Mouse (Mus musculus) embryo, embryonic 11.5 days (tissue): ENCODE results near the gene Dner.

Experiments
- DNase-seq: peaks from one replicate; pipeline ENCODE4 v3.0.0-alpha.2; 2012; ENCODE audit warnings: low read depth, low spot score

The Dner gene

DNA sequence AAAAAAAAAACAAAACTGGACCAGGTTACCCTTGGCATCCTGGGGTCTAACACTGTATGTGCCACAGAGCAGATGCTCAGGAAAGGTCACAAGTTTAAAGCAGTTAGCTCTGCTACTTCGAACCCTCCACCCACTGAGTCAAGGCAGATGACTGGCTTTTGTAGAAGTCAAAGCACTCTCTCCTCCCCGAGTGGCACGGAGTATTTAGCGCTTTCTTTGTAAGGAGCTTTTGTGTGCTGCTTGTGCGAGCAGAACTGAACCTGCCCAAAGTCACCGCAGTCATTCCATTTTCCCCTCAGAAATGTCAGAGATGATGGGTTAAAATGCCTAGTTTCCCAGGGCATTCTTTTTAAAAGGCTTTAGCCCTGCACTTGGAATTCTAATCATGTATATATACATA is 59.1 kb downstream of the Dner start:
- no peak for DNase-seq

DNA sequence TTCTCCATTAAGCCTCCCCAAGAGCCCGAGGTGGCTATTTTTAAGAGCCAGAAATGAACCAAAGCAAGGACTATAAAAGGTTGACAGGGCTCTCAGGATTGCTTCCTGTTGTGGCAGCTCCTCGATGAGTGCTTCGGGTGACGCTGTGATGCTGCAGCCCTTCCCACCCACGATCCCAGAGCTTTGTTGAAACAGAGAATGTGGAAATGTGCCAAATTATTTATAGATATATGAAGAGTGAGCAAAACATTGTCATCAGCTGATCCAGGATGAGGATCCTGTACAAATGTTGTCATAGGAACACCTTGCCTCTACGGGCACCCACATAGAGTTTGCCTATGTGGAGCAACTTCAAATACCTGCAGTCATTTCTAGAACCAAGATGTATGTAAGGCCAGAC is 67.8 kb downstream of the Dner start:
- DNase-seq: no peak

DNA sequence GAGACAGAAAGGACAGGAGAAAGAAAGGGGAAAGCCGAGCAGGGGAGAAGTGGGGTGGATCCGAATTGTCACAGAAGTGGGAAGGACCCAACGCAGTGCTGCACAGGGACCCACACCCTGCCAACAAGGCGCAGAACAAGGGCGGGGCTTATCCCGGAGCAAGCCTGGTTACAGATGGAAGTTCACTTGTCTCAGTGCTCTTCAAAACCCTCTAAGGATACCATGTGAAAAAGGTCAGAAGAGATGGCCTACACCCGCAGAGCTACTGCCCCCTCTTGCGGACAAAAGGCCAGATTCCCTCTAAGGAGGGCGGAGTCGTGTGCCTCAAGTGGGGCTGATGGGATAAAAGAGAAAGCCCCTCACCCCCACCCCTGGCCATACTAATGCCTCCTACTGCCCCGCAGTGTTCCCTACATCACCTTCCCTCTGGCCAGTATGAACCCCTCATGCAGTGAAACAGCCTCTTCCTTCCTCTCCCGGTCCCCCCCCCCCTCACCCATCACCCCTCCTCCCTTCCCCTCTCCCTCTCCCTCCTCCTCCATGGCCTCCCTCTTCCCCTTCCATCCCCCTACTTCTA is 73.0 kb downstream of the Dner start:
- no peak for DNase-seq

- peak; percentile 17 for DNase-seq
Observed at GRCm38 (mm10) chr1:84621308-84621707, 74.7 kb downstream of the Dner start.

GRCm38 (mm10) chr1:84619131-84619760 is 76.8 kb downstream of the Dner start:
- DNase-seq: no peak

- DNase-seq: no peak
Observed at GRCm38 (mm10) chr1:84618094-84618493, 77.9 kb downstream of the Dner start.

GRCm38 (mm10) chr1:84616133-84616532 is 79.9 kb downstream of the Dner start:
- DNase-seq: no peak

DNA sequence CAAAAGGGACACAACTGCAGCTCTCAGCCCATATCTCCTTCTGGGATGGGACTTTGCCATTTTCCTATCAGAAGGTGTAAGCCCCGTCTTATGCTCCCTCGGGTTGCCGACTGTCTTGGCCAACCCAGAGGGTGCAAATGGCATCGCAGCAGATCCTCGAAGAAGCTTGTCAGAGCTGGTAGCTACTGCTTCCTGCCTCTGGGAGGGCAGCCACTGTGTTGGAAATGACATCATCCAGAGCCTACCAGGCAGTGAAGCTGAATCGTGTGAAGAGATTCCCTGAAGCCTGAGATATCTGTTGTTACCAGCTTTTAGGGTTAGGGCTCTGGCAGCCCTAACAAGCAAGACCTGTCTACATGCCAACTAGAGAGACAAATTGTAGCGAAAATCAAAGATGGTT is 81.4 kb downstream of the Dner start:
- no peak for DNase-seq

- DNase-seq: no peak
Observed at GRCm38 (mm10) chr1:84613119-84613518, 82.9 kb downstream of the Dner start.

DNA sequence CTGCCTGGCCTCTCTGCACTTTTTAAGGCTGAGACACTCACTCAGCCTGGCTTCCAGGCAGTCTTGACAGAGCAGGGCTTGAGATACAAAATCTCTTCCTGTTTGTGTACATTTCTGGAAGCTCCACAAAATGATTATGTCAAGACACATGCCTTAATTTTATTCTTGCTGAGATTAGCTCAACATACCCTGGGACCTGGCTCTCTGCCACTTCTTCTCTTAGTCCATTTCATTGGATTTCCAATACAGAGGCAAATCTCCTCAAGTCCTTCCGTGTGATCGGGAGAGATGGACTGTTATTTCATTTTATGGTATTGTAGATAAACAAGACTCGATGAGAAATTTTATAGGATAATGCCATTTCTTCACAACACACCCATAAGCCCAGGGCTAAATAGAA is 84.7 kb downstream of the Dner start:
- DNase-seq: no peak

GRCm38 (mm10) chr1:84599025-84599424 is 97.0 kb downstream of the Dner start:
- DNase-seq: no peak

DNA sequence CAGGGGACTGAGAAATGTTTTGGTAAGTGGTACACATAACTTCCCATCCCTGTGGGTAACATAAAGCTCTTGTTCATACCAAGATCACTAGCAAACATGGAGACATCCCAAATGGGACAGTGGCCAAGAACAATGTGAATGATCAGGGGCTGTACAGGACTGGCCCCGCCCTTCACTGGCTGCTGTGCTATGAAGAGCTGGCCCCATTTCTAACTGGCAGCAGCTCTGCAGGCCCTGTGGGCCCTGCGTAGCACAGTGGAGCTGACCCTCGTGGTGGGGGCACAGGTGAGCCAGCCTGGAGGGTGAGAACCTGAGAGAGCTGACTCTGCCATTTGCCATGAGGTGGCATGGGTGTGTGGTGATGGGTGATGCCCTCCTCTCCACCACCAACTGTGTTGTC is 100.0 kb downstream of the Dner start:
- no peak for DNase-seq

GRCm38 (mm10) chr1:84592394-84592793 is 103.6 kb downstream of the Dner start:
- no peak for DNase-seq

DNA sequence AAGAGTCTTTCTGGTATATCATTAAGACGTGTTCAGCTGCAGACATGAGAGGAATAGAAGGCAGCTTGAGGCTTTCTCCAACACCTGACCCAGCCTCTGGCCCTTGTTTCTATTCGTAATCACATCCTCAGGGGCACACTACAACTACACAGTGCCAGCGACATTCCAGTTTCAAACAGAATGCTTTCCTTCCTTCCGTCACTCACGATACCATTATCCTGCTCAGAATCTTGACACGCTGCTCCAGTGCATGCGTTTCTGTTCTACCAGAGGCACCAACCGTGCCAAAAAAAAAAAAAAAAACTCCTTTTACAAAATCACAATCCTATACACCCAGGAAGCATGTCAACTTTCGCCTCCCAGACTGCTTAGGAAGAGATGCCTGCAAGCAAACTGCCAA is 105.5 kb downstream of the Dner start:
- DNase-seq: no peak

- DNase-seq: no peak
Observed at GRCm38 (mm10) chr1:84585434-84585833, 110.6 kb downstream of the Dner start.

- DNase-seq: peak; percentile 16
Observed at GRCm38 (mm10) chr1:84581812-84582211, 114.2 kb downstream of the Dner start.

DNA sequence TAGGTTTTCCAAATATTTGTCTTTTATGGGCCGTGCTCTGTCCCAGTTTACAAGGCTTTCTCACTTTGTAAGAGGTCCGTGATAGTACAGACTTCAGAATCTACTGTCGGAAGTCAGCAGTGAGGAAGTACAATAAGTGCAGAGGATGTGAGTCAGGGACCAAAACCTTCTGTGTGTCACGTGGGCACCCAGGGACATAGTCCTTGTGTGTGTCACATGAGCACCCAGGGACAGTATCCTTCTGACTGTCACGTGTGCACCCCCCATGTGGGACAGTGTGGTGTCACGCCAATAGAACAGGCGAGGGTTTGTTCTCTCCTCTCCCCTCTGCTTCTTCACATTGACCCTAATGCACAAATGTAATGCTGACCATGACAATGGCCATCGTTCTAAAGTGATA is 134.2 kb downstream of the Dner start:
- no peak for DNase-seq

DNA sequence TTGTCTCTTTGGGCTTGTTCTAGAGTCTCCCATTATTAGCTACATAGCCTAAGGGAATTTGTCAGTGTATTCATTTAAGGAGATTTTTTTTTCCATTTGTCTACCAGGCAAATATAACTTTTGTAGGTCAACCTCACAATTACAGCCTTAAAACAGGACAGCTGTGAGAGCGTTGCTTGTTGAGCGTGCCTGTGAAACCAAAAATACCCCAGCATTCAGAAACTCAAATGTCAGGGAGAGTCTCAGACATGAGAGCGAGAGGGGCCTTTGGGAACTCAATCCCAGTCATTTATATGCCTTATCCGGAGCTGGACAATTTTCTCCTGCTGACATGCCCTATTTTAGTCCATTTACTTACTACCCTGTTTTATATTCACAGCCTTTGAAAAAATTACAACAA is 134.6 kb downstream of the Dner start:
- DNase-seq: no peak

DNA sequence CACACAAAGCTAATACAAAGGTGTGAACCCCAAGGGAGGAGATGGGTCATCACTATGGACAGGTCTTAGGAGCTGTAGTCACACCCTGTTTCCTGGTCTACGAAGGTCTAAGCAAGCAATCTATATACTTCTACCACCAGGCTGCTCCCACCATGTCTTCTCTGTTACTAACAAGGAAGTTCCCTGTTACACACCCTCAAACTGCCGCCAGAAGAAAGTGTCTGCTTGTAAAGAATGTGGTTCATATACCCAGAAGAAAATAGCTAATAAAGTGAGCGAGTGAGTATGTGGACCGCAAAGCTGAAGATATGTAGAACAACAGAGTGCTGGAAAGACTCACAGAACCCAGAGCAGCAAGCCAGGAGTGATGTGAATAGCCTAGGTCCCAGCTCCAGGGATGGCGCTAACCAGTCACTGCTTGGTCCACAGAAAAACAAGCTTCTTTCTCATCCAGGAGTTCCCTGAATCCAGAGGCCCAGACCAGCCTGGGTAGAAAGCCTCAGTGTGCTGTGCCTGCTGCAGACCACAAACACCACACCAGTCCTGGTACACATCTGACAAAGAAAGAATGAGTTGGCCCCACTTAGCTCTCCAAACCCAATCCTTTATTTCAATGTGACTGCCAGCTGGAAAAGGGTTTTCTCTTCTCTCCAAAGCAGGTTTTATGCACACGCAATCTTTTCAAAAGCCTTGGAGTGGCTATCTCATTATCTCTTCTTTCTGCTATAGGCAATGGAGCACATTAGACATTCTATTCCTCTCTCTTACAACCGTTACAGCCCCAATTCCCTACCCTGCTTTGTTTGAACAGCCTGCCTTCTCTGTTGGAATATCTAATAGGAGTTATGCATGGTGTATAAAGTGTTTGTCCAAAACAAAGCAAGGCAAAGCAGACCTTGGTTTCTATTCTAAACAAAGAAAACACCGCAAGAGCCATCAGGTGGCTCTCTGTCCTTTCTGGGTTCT is 139.2 kb downstream of the Dner start:
- no peak for DNase-seq

- no peak for DNase-seq
Observed at GRCm38 (mm10) chr1:84552005-84552404, 144.0 kb downstream of the Dner start.

GRCm38 (mm10) chr1:84550065-84550368 is 146.0 kb downstream of the Dner start:
- DNase-seq: no peak

DNA sequence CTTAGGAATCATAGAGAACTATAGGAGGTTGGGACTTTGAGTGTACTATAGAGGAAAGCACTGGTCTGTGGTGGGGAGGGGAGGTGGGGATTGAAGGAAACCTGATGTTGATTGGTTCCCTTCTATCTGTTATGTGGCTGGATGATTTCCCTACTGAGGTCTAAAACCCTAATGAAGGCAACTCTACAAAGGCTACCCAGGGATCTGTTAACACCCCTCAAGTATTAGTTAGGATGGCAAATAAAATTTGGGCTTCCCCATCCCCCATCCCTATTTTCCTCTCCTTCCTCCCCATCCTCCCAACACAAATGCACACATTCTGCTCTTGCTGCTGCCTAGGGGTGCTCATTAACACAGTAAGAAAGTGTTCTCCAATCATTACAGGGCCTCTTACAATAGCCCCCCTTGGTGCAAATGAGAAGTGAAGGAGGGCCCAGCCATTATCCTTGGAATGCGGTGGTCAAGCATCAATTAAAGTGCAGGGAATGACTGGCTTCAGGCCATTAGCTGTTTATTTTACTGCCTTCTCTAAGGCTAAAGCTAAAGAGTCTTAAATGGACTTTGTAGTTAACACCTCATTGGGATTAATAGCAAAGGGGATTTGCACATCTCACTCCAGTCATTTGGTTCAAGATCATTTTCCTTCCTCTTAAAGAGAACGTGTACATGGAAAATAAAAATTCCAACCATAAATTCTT is 146.5 kb downstream of the Dner start:
- DNase-seq: peak; percentile 5
